Mouse (Mus musculus) stomach, embryonic 14.5 days (tissue): ENCODE measurements around the gene Marcks. TPM values are rescaled to one million over a fixed set of nuclear protein-coding genes. Genes with fewer than 3 reads are reported as not detected.

Experiments used
- ATAC-seq: fragments of 200-750 bp; cut with Nextera tagmentation; 2 replicates; pipeline ENCODE4 v1.8.0; 2017; ENCODE audit warnings: low read depth, moderate TSS enrichment; ENCODE audit not compliant: insufficient number of reproducible peaks, insufficient read depth, low FRiP score
- H3K27ac ChIP-seq: fragments of 300-500 bp; sonication (generic); 2 replicates; pipeline ENCODE4 v1.5.1; 2014; ENCODE audit warnings: mild to moderate bottlenecking, low read length, moderate library complexity, mixed read lengths
- H3K27me3 ChIP-seq: fragments of 300-500 bp; sonication (generic); 2 replicates; pipeline ENCODE4 v1.6.1; 2014; ENCODE audit warnings: low read length, control low read depth, mixed read lengths; ENCODE audit not compliant: control insufficient read depth, insufficient read depth
- H3K36me3 ChIP-seq: fragments of 300-500 bp; sonication (generic); 2 replicates; pipeline ENCODE4 v1.6.1; 2014; ENCODE audit warnings: mild to moderate bottlenecking, control low read depth, low read length, moderate library complexity, mixed read lengths; ENCODE audit not compliant: control insufficient read depth, insufficient read depth
- H3K4me1 ChIP-seq: fragments of 300-500 bp; sonication (generic); 2 replicates; pipeline ENCODE4 v1.6.1; 2014; ENCODE audit warnings: low read length, control low read depth, mixed read lengths; ENCODE audit not compliant: control insufficient read depth, insufficient read depth
- H3K4me2 ChIP-seq: fragments of 300-500 bp; sonication (generic); replicated peaks from 2 replicates; pipeline ENCODE4 v1.6.1; 2014; ENCODE audit warnings: low read depth, low read length, control low read depth
- H3K4me3 ChIP-seq: fragments of 300-500 bp; sonication (generic); 2 replicates; pipeline ENCODE4 v1.5.1; 2014; ENCODE audit warnings: low read depth, low read length, control low read depth
- H3K9ac ChIP-seq: fragments of 300-500 bp; sonication (generic); replicated peaks from 2 replicates; pipeline ENCODE4 v1.6.1; 2014; ENCODE audit warnings: low read depth, mild to moderate bottlenecking, control low read depth, low read length, moderate library complexity, mixed read lengths
- H3K9me3 ChIP-seq: fragments of 300-500 bp; sonication (generic); 2 replicates; pipeline ENCODE4 v1.6.1; 2016; ENCODE audit warnings: low read depth, low read length, control low read depth; ENCODE audit not compliant: control insufficient read depth
- WGBS: fragments of 180-500 bp; shearing (Covaris S2); extraction: QIAGEN DNeasy Blood & Tissue Kit; methylation state at CpG from one replicate; pipeline ENCODE4 v1.1.7; 2014; 5-methylcytosine and 5-hydroxymethylcytosine counted together
- polyA plus RNA-seq: library from polyadenylated mRNA; unstranded; fragments of >200 nt; fragmentation: Nextera tagmentation; extraction: Ambion mirVana; gene quantifications from 2 replicates; pipeline ENCODE4 v1.2.1, GENCODE M21; 2014

Gene Marcks
- polyA plus RNA-seq, 1 experiment from 2014 or later, result 188 TPM

DNA sequence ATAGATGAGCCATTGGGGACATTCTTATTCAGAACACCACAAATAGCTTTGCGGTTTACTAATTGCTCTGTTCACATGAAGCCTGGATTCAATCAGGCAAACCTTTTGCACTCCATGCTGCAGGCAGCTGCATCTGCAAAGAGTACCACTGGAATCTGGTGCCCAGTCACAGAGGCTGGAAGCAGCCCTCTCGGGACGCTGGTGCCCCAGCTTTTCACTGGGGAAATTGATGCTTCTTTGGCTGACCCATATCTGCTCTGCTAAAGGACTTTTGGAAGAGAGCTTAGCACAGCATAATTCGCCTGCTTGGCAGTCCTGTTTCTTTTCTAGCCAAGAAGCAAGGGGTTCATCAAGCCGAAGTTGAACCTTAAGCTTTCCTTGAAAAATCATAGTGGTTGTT is 18.4 kb upstream of the Marcks start:
- Histone ChIP-seq H3K4me1 (no peaks in the 10 kb centered on the region), H3K27me3 (no peaks in the 10 kb centered on the region), H3K27ac (no peak overlapping the region), H3K9me3 (no peaks in the 10 kb centered on the region), H3K9ac (no peak overlapping the region), H3K4me2 (no peak overlapping the region), H3K36me3 (no peaks in the 10 kb centered on the region), H3K4me3 (no peak overlapping the region)
- WGBS, result 84% methylated on average over 5 of the region's 5 CpGs
- ATAC-seq, result no peak

DNA sequence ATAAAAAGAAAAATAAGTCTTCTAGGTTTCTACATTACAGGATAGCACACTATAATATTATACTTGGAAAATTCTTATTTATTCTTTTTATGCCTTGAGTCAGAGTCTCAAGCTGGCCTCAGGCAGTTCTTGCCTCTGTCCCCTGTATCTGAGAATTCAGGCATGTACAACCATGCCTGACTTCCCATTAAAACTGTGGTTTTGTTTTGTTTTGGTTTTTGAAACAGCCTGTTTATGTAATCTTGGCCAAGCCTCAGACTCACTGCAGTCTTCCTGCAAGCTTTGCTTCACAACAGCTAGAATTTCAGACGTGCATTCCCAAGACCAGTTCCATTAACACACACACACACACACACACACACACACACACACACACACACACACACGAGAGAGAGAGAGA is 16.4 kb upstream of the Marcks start:
- ATAC-seq, result no peak
- no peak overlapping the region for H3K4me3 ChIP-seq
- WGBS, result 22% methylated on average over 2 of the region's 2 CpGs
- H3K27me3 ChIP-seq, result no peaks in the 10 kb centered on the region
- H3K4me2 ChIP-seq, result no peak overlapping the region
- H3K36me3 ChIP-seq, result no peaks in the 10 kb centered on the region
- H3K27ac ChIP-seq, result no peak overlapping the region; the same call in 1 of the 2 replicates
- H3K9ac ChIP-seq, result no peak overlapping the region
- no peaks in the 10 kb centered on the region for H3K4me1 ChIP-seq
- no peaks in the 10 kb centered on the region for H3K9me3 ChIP-seq

DNA sequence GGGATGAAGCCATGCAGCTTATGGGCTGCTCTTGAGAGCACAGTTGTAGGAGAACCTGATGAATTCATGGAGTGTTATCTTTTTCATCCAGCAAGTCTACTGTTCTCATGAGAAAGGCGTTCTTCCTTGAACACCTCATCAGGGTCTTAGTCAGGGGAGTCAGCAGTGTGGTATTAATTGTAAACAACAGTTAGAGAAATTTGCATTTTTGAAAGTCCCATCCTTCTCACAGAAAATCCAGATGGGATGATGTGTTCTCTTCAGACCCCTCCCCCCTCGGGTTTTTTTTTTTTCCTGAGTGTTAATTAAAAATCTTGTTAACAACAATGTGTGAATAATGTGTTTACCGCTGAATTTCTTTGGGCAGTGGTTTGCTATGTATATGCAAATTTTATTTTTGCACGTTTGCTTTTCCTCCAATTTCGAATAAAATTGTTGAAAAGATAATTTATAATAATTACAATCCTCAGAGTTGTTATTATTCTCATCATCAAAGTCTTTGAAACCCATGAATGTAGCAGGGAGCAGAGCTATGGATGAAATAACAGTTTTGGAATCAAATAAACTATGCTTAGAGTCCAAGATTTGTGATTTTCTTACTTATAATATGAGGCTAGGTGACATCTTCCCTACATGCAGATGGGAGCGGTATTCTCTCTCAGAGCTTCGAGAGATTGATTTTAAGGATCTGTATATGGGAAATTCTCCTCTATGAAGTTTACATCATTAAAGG is 13.0 kb upstream of the Marcks start:
- Histone ChIP-seq H3K4me1 (no peaks in the 10 kb centered on the region), H3K4me3 (no peak overlapping the region), H3K4me2 (no peak overlapping the region), H3K9ac (no peak overlapping the region), H3K27me3 (no peaks in the 10 kb centered on the region), H3K9me3 (no peaks in the 10 kb centered on the region), H3K36me3 (no peaks in the 10 kb centered on the region), H3K27ac (no peak overlapping the region)
- no peak for ATAC-seq
- 86% methylated on average over 7 of the region's 7 CpGs for WGBS

DNA sequence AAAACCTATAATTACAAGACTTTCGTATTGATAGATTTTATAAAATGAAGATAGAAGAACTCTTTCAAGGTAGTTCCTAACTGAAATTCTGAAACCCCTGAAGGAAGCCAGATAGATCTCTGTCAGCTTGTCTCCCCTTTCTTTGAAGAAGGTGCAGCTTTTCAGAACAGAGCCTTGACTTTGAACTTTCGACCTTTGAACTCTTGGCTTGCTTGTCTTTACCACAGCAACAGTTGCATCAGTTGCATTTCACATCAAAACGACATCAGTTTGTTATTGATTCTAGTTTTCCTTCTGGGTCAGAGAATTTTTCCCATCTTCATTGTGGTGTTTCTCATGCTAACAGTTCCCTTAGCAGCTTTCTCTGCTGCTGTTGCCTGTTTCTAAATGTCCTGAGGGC is 9.3 kb upstream of the Marcks start:
- Histone ChIP-seq H3K36me3 (no peaks in the 10 kb centered on the region), H3K9ac (no peak overlapping the region), H3K4me3 (no peak overlapping the region), H3K4me2 (no peak overlapping the region), H3K4me1 (no peaks in the 10 kb centered on the region), H3K9me3 (no peaks in the 10 kb centered on the region), H3K27me3 (no peaks in the 10 kb centered on the region), H3K27ac (no peak overlapping the region)
- ATAC-seq, result no peak
- 54% methylated on average over 3 of the region's 3 CpGs for WGBS

DNA sequence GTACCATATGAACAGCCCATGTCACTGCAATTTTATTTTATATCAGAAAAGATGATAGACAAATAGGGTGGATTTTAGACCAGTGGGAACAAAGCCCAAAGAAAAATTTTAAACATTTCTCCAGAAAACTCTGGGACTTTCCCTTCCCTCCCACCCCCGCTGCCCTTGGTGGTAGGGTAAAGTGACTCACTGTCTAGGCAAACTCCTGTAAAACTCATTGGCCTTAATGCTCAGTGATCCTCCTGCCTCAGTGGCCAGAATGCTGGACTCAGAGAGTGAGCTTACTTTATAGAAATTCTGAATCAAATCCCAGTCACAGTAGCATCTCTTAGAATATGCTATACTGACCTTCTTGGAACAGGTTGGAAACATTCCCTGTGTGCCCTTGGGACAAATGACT is 6.7 kb upstream of the Marcks start:
- Histone ChIP-seq H3K4me1 (no peaks in the 10 kb centered on the region), H3K9ac (no peak overlapping the region), H3K9me3 (no peaks in the 10 kb centered on the region), H3K4me2 (no peak overlapping the region), H3K27ac (no peak overlapping the region), H3K4me3 (no peak overlapping the region), H3K36me3 (no peaks in the 10 kb centered on the region), H3K27me3 (no peaks in the 10 kb centered on the region)
- no peak for ATAC-seq
- 74% methylated on average over 1 of the region's 1 CpGs for WGBS

DNA sequence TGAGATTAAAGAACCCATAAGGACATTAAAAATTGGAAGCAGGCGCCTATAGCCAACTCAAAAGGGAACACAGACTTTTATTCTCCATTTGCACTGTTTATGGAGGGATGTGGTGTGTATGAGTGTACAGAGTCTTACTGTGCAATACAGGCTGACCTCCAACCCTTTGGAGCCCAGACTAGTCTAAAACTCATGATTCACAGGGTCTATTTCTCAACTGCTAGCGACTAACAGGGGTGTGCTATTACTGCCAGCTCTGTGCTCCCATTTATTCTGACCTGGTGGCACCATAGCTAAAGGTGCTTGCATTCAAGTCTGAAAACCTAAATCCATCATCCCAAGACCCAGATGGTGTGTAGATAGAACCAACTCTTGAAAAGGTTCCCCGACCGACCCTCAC is 2.9 kb upstream of the Marcks start:
- WGBS, result 59% methylated on average over 4 of the region's 4 CpGs
- Histone ChIP-seq H3K36me3 (peaks cover under 1% of the 10 kb centered on the region; the same call in 1 of the 2 replicates), H3K27ac (peak overlapping the region; percentile 100; the same call in 1 of the 2 replicates), H3K9me3 (no peaks in the 10 kb centered on the region), H3K9ac (no peak overlapping the region), H3K27me3 (no peaks in the 10 kb centered on the region), H3K4me2 (peak overlapping the region; percentile 93), H3K4me1 (no peaks in the 10 kb centered on the region), H3K4me3 (peak overlapping the region; percentile 95)
- no peak for ATAC-seq

DNA sequence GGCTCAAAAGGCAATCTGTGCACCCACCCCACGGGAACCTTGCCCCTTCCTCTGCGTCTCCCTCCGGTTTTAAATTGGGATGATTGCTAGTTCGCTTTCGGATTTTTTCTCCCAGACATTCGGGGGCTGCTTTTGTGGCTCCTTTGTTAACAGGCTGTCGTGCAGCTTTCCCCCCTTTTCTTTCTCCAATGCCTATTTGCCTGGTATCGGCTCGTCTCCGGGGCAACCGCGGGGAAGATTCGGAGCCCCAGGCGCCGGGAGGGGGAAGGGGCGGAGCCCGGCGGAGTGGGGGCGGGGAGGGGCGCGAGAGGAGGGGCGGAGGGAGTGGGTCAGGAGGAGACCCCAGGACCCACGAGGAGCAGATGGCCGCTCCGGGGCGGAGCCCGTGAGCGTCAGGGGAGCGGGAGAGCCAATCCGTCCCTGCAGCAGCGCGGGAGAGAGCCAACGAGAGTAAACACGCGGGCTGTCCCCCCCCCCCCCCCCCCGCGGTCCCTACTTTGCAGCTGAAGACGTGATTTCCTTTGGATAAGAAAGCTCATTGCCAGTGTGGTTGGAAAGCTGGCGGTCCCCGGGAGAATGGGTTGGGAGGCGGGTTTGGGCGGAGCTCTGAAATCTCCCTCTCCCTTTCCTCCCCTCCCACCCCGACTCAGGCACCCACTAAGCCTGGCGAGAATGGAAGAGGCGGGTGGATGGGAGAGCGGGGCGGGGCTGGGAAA is 2.2 kb upstream of the Marcks start:
- ATAC-seq, result peak; percentile 88
- Histone ChIP-seq H3K9me3 (no peaks in the 10 kb centered on the region), H3K36me3 (peaks cover 5% of the 10 kb centered on the region; the same call in 1 of the 2 replicates), H3K4me3 (peak overlapping the region; percentile 95), H3K9ac (peak overlapping the region; percentile 99), H3K27ac (peak overlapping the region; percentile 100), H3K4me1 (no peaks in the 10 kb centered on the region), H3K4me2 (peak overlapping the region; percentile 93), H3K27me3 (no peaks in the 10 kb centered on the region)
- under 1% methylated on average over 40 of the region's 47 CpGs for WGBS

DNA sequence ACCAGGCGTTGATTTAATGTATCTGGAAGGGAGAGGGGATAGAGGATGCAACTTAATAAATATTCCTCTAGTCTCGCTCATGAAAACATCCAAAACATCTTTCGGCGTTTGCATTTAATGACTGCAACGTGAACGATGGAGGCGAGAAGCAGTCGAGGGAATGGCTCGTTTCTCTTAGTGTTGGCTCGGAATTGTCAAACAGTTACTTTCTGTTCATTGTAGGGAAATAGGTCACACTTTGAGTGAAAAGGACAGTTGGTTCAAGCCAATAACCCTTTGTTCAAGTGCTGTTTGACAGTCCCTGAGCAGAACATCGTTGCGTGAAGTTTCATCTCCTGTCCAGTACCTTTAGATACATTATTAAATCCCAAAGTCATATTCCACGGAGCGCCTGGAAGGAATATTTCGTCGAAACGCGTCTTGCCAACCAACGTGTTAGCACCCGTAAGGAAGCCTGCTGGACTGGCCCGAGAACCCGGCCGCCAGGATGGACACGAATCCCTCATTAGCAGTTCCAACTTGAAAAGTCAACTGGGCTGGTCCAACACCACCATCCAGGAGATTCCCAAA is 1.5 kb upstream of the Marcks start:
- WGBS, result under 1% methylated on average over 24 of the region's 24 CpGs
- Histone ChIP-seq H3K36me3 (peaks cover 5% of the 10 kb centered on the region; the same call in 1 of the 2 replicates), H3K27ac (peak overlapping the region; percentile 100), H3K9ac (peak overlapping the region; percentile 99), H3K4me2 (peak overlapping the region; percentile 93), H3K9me3 (no peaks in the 10 kb centered on the region), H3K4me3 (peak overlapping the region; percentile 95), H3K27me3 (no peaks in the 10 kb centered on the region), H3K4me1 (no peaks in the 10 kb centered on the region)
- no peak for ATAC-seq
